Mouse (Mus musculus) megakaryocyte, embryonic 14.5 days (primary cell): ENCODE data around the gene Cant1. TPM values are rescaled to one million over a fixed set of nuclear protein-coding genes. Genes with fewer than 3 reads are reported as not detected.
A peak's percentile ranks its signal among the peaks of the same experiment; 100 is the strongest.

Experiments
- H3K27me3 ChIP-seq: replicated peaks from 2 replicates; pipeline ENCODE3; 2012; ENCODE audit warnings: inconsistent platforms
- H3K36me3 ChIP-seq: replicated peaks from 2 replicates; pipeline ENCODE3; 2012; ENCODE audit warnings: low read length, inconsistent platforms, mixed read lengths
- H3K4me1 ChIP-seq: 2 replicates; pipeline ENCODE4 v1.6.1; 2012; ENCODE audit warnings: inconsistent platforms
- H3K4me3 ChIP-seq: replicated peaks from 2 replicates; pipeline ENCODE3; 2012; ENCODE audit warnings: moderate library complexity, mild to moderate bottlenecking, inconsistent platforms
- H3K9me3 ChIP-seq: 2 replicates; pipeline ENCODE4 v1.6.1; 2012; ENCODE audit warnings: inconsistent platforms
- FLI1 ChIP-seq: IDR thresholded peaks from 2 replicates; pipeline ENCODE4 v1.6.1; 2012; ENCODE audit warnings: low read length, inconsistent platforms, mixed read lengths
- GATA1 ChIP-seq: IDR thresholded peaks from 3 replicates; pipeline ENCODE4 v1.6.1; 2012; ENCODE audit warnings: mixed read lengths, low read length, inconsistent platforms, borderline replicate concordance
- polyA plus RNA-seq: library from polyadenylated mRNA; stranded (reverse); fragments of >175 nt; gene quantifications from 2 replicates; pipeline ENCODE4 v1.2.3, GENCODE M21; 2012; ENCODE audit warnings: low replicate concordance; ENCODE audit not compliant: insufficient read depth

Gene Cant1
- polyA plus RNA-seq, 1 experiment, result 41.8 TPM

DNA sequence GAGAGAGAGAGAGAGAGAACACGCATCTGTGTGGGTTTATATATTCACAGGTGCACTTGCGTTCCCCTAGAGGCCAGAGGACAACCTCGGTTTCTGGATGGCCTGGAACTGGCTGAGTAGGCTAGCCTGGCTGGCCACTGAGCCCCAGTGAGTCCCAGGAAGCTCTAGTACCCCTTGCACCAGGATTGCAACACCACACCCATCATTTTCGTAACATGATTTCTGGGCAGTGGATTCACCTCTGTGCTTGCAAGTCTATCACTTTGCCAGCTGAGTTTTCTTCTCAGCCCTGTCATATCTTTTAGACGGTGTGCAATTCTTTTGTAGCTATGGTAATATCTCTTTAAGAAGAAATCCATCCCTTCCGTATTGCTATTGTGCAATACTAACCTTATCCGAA lies 1.4 kb upstream of the Cant1 start:
- peaks cover 67% of the 10 kb centered on the region for H3K4me1 ChIP-seq
- H3K9me3 ChIP-seq, result no peaks in the 10 kb centered on the region
- peaks cover 25% of the 10 kb centered on the region for H3K36me3 ChIP-seq
- H3K4me3 ChIP-seq, result no peak overlapping the region
- peaks cover 7% of the 10 kb centered on the region for H3K27me3 ChIP-seq
- no peak for TF ChIP-seq GATA1
- TF ChIP-seq FLI1, result no peak

- Histone ChIP-seq H3K4me1 (peaks cover 67% of the 10 kb centered on the region), H3K9me3 (no peaks in the 10 kb centered on the region), H3K27me3 (no peaks in the 10 kb centered on the region), H3K36me3 (peaks cover 43% of the 10 kb centered on the region), H3K4me3 (peak overlapping the region; percentile 99)
- no peak for TF ChIP-seq GATA1
- TF ChIP-seq FLI1, result no peak
Measured at GRCm38 (mm10) chr11:118418442-118418833, 448 bp downstream of the Cant1 start.

DNA sequence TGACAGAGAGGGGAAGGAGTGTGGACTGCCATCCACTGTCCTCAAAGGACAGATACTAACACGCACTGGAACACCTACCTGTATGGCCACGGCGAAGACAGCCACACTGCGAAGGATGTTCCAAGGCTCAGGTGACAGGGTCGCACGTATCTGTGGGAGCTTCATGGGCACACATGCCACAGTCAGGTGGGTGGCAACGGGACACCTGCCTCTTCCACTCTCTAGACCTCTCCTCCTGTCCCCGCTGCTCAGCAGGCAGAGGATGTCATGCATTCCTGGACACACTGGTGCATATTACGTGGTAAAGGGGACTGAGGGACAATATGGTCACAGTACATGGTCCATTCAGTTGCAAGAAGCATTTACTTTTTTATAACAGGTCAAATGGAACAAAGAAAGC lies 1.4 kb downstream of the Cant1 start:
- Histone ChIP-seq H3K36me3 (peaks cover 53% of the 10 kb centered on the region), H3K4me3 (peak overlapping the region; percentile 99), H3K9me3 (no peaks in the 10 kb centered on the region), H3K4me1 (peaks cover 68% of the 10 kb centered on the region), H3K27me3 (no peaks in the 10 kb centered on the region)
- no peak for TF ChIP-seq GATA1

DNA sequence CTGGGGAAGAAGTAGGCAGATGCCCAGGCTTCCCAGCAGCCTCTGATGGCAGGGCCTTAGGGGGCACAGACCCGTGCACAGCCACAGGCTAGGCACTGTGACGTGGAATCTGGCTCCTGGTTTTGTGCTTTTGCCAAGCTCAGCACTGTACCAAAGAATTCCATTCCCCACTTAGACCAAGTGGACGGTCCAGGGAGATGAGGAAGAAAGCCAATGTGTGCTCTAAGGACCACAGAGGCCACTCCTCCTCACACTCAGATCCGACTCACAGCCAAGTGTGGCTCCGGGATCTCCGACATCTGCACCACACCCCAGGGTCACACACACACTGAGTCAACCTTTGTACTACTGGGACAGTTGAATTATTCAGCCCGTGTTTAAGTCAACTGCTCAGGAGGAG lies 2.8 kb downstream of the Cant1 start:
- peaks cover 67% of the 10 kb centered on the region for H3K36me3 ChIP-seq
- H3K27me3 ChIP-seq, result no peaks in the 10 kb centered on the region
- peaks cover 83% of the 10 kb centered on the region for H3K4me1 ChIP-seq
- H3K9me3 ChIP-seq, result no peaks in the 10 kb centered on the region
- TF ChIP-seq GATA1 (no peak), FLI1 (no peak)
- H3K4me3 ChIP-seq, result no peak overlapping the region

- TF ChIP-seq FLI1 (no peak), GATA1 (no peak)
- Histone ChIP-seq H3K4me3 (no peak overlapping the region), H3K4me1 (peaks cover 85% of the 10 kb centered on the region), H3K27me3 (no peaks in the 10 kb centered on the region), H3K36me3 (peaks cover 71% of the 10 kb centered on the region), H3K9me3 (no peaks in the 10 kb centered on the region)
Measured at GRCm38 (mm10) chr11:118415630-118416029, 3.3 kb downstream of the Cant1 start.

DNA sequence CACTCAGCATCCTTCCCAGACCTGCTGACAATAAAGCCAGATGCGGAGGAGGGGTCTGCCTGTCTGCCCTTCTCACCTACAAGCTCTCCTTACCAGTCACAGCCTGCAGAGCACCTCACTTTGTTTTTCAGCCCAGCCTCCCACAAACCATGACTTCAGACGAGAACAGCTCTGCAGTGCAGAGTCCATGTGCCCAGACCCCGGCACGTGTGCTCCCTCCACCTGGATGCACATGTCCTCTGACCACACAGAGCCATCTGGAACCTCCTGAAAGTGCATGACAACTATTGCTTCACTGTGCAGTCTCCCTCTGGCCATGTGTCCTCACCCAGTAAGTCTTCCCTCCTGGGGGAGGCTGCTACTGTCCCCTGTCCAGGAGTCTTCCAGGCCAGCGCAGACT lies 4.6 kb downstream of the Cant1 start:
- Histone ChIP-seq H3K4me1 (peaks cover 91% of the 10 kb centered on the region), H3K36me3 (peaks cover 85% of the 10 kb centered on the region)

DNA sequence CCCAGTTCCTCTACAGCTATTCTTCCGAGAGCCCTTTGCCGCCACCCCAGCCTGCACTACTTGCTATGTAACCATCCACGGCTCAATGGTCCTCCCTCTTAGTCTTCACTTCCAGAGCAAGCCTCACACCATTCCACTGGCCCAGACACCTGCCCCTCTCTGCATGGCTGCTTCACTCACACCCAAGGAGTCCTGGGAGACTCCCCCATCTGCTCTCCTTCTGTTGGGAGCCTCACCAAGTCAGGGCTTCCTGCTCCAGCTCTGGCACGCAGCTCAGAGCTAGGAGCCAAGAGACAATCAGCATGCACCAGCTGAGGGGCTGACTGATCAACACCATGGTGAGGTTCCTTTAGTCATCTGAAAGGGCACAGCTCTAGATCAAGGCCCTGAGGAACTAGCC lies 5.8 kb downstream of the Cant1 start:
- peak overlapping the region; percentile 24 for H3K4me3 ChIP-seq
- H3K9me3 ChIP-seq, result no peaks in the 10 kb centered on the region
- TF ChIP-seq FLI1 (no peak), GATA1 (no peak)
- H3K27me3 ChIP-seq, result no peaks in the 10 kb centered on the region
- peaks cover 97% of the 10 kb centered on the region for H3K4me1 ChIP-seq
- H3K36me3 ChIP-seq, result peaks cover 97% of the 10 kb centered on the region

More for the DNA sequence above, 4.6 kb downstream of the Cant1 start:
- H3K4me3 ChIP-seq, result no peak overlapping the region
- TF ChIP-seq GATA1, result no peak
- no peaks in the 10 kb centered on the region for H3K9me3 ChIP-seq
- no peaks in the 10 kb centered on the region for H3K27me3 ChIP-seq

- Histone ChIP-seq H3K4me1 (peaks cover 97% of the 10 kb centered on the region), H3K4me3 (no peak overlapping the region), H3K9me3 (no peaks in the 10 kb centered on the region), H3K27me3 (no peaks in the 10 kb centered on the region), H3K36me3 (peaks cover 99% of the 10 kb centered on the region)
- TF ChIP-seq GATA1 (no peak), FLI1 (no peak)
Measured at GRCm38 (mm10) chr11:118412601-118413000, 6.3 kb downstream of the Cant1 start.

- no peak overlapping the region for H3K4me3 ChIP-seq
- H3K4me1 ChIP-seq, result peaks cover 89% of the 10 kb centered on the region
- no peaks in the 10 kb centered on the region for H3K27me3 ChIP-seq
- no peaks in the 10 kb centered on the region for H3K9me3 ChIP-seq
- H3K36me3 ChIP-seq, result peaks cover 100% of the 10 kb centered on the region
- TF ChIP-seq FLI1 (no peak), GATA1 (no peak)
Measured at GRCm38 (mm10) chr11:118411271-118411670, 7.6 kb downstream of the Cant1 start.

GRCm38 (mm10) chr11:118410479-118410878 lies 8.4 kb downstream of the Cant1 start:
- H3K27me3 ChIP-seq, result no peaks in the 10 kb centered on the region
- H3K4me1 ChIP-seq, result peaks cover 85% of the 10 kb centered on the region
- H3K9me3 ChIP-seq, result no peaks in the 10 kb centered on the region
- H3K4me3 ChIP-seq, result no peak overlapping the region
- TF ChIP-seq FLI1 (no peak), GATA1 (no peak)
- peaks cover 100% of the 10 kb centered on the region for H3K36me3 ChIP-seq

DNA sequence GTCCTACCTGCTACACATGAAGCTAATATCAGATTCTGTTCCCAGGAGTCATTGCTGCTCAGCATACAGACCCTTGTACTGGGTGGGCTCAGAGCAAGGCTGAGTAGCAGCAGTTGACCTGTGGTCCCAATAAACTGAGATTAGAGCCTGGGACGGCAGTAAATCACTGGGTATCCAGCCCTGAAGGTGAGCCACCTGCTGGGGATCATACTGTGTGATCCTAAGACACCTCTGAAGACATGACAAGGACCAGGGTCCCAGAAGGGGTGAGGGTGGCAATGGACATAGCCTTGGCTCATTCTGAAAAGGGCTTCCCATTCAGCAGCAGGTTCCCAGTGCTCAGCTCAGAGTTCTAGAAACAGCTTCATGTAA lies 8.8 kb downstream of the Cant1 start:
- Histone ChIP-seq H3K27me3 (no peaks in the 10 kb centered on the region), H3K4me3 (no peak overlapping the region), H3K36me3 (peaks cover 100% of the 10 kb centered on the region), H3K9me3 (no peaks in the 10 kb centered on the region), H3K4me1 (peaks cover 82% of the 10 kb centered on the region)
- TF ChIP-seq FLI1, result no peak
- TF ChIP-seq GATA1, result no peak
